Mouse (Mus musculus): ENCODE measurements at regions not wholly inside any gene's neighbourhood (a gene's known extent, or its start where the extent isn't known, plus 50 kb on each side); places are given as distances from the start of the nearest gene placed in this dataset.

DNA sequence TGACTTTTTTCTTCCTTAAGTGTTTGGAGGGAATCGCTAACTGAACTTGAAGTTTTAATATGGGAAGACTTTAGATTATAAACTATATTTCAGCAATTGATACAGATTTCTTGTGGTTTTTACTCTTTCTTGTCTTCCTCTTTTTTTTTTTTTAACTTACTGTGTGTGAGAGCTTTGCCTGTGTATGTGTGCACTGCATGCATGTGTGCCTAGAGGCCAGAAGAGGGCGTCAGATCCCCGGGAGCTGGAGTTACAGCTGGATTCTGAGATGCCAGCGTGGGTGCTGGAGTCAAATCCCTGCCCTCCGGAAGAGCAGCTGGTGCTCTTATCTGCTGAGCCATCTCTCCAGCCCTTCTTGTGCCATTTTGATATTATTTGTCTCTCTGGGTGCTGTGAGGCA is 129.6 kb downstream of the Trim33 start:
- ATAC-seq = no peak

- no peak for ATAC-seq
Observed at GRCm38 (mm10) chr3:103412247-103412646, 133.2 kb downstream of the Trim33 start.

- no peak for ATAC-seq
Observed at GRCm38 (mm10) chr3:103415051-103415695, 136.1 kb downstream of the Trim33 start.

DNA sequence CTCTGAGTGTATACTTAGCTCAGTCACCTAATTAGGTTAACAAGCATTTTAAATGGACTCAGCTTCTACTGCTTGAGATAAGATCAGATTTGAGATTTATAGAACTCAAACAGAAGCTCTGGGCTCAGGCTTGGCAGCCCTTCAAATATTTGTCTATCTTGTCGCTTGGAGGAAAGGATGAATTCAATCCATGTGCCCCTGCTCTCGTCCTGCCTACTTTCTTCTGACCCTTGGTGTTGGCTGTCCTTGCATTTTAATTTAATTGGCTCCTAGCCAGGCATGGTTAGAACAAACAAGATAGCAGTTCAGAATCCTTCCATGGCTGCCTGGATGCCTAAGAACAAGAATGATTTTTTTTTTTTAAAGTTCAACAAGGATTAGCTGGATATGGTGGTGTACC is 137.2 kb downstream of the Trim33 start:
- no peak for ATAC-seq

GRCm38 (mm10) chr3:103417781-103418180 is 138.7 kb downstream of the Trim33 start:
- ATAC-seq = no peak

DNA sequence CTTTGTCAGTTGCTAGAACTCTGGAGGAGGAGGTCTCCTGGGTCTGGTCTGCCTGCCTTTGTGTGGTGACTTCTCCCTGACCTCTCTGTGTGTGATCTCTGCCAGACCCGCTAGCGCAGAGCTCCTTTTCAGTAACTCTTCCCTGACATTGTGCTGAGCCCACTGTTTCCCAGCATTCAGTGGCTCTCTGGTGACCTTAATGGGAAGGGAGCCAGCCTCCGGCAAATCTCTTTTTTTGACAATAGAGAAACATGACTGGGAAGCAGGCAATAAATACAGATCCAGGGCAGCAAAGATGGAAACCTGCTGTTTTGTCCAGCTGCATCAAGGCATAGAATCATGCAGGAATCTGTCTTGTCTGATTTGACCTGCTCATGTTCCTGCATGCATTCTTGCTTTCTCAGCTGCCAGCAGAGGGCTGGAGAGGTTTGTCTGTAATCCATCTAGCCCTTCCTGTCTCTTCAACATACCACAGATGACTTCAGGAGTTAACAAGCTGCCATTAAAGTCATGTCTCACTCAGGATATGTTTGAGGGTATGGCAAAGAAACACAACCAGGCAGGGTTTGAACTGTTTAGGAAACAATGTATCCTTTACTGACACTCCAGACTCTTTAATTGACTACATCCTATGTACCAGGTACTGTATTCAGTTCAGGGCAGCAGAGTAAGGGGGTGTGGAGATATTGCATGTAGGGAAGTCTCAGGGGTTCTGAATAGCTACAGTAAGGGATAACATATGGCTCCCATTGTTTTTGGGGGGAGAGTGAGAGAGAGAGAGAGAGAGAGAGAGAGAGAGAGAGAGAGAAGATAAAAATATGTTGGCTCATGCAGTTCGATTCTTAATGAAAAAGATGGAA is 140.9 kb downstream of the Trim33 start:
- ATAC-seq = no peak

GRCm38 (mm10) chr3:103420621-103421274 is 141.7 kb downstream of the Trim33 start:
- no peak for ATAC-seq

DNA sequence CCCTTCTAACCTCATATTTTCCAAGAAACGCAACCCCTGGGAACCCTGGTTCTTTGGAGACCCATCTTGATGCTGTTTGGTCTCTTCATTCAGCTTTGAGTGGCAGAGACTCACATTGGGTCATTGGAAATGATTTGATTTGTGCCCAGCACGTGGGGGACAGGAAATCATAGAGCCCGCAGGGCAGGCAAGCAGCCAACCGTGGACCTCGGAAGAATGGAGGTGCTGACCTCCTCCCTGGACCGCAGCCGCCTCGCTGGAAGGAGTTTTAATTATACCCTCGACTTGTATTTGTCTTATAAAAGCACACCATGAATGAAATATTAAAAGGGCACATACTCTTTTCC is 142.2 kb downstream of the Trim33 start:
- ATAC-seq = no peak

DNA sequence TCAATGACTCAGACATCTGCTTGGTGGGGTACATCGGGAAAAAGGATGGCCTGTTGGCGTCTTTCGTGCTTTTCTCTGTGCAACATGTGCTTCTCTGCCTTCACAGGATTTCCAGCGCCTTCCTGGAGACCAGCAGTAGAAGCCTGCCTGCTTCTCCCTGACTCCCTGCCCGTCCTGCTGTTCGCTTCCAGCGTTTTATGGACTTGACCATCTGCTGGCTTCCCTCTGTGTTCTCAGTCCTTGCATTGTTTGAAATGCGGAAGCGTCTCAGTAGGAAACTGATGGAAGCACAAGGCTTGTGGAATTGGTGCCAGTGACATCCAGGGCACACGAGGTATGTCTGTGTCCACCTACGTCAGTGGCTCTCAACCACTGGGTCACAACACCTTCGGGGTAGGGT is 143.7 kb downstream of the Trim33 start:
- no peak for ATAC-seq

DNA sequence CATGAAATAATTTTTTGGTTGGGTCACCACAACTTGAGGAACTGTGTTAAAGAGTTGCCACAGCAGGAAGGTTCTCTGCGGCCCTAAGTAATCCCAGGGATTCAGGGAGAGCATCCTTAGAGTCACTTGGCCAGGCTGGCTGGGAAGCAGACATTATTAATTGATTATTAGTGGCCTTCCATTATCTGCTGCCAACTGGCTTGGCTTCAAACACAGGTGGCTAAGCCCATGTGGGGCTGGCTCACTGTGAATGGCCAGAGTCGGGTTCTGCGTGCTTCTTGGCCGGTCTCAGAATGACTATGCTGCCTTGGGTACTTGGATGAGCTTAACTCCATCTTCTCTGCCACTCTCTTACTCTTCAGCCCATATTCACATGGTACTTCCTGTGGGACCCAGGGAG is 144.2 kb downstream of the Trim33 start:
- ATAC-seq = no peak

DNA sequence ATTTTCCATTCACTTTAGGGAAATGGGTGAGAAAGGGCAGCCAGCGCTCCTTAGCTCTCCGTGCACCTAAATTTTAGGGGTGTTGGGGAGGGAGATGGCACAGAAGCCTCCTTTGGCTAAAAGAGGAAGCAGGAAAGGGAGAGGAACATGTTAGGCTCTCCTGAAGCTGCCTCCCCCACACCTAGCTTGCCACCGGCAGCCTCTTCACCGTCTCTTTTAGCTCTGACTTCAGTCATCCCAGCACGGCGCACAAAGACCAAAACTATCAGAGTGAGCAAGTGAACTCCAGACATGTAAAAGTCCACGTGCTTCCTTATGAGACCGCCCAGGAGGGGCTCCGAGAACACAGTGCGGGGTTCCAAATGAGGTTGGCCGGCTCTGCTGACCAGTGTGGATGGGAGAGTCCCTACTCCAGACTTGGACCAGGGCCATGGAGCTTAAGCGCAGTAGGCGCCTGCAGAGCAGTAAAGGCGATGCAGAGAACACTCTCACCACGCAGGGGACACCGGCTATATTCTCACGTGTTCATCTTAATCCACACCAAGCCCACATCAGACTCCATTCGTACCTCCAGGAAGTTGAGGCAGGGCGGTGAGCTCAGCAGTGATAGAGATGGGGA is 146.8 kb downstream of the Trim33 start:
- ATAC-seq = no peak

- ATAC-seq = no peak
Observed at GRCm38 (mm10) chr3:103429227-103429788, 145.7 kb upstream of the Syt6 start.

DNA sequence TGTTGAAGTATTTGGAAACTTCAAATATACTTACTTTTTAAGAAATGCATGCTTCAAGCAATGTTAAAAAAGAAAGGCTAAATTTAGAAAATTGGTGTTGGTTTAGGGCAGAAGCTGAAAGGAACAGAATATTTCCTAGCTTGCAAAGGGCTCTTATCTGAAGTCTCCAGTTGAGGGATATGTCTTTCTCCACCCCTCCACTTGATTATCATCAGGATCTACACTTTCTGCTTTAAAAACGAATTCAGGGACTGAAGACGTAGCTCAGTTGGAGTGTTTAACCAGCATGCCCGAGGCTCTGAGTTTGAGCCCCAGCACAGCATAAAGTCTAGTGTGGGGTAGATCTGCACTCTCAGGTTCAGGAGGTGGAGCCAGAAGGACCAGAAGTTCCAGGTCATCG is 144.9 kb upstream of the Syt6 start:
- ATAC-seq = no peak

DNA sequence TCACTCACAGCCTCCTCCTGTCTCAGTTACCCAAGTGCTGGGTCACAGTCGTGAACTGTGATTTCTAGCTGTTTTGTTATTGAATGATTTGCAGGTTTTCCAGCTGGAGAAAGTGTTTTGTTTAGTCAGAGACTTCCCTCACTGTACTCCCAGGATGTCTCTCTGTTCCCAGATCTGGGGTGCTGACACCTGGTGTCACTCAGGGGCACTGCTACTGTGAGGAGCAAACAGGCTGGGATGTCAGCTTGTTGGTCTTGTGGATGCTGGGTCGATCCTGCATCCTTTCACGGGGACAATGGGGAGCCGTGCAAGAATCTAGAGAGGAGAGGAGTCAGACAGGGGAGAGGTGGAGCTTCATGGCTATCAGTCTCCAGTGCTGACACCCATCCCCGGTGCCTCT is 142.8 kb upstream of the Syt6 start:
- ATAC-seq = no peak

- ATAC-seq = no peak
Observed at GRCm38 (mm10) chr3:103436902-103437603, 138.0 kb upstream of the Syt6 start.

- ATAC-seq = no peak
Observed at GRCm38 (mm10) chr3:103438791-103439354, 136.2 kb upstream of the Syt6 start.

- ATAC-seq = no peak
Observed at GRCm38 (mm10) chr3:103443247-103443646, 131.8 kb upstream of the Syt6 start.

DNA sequence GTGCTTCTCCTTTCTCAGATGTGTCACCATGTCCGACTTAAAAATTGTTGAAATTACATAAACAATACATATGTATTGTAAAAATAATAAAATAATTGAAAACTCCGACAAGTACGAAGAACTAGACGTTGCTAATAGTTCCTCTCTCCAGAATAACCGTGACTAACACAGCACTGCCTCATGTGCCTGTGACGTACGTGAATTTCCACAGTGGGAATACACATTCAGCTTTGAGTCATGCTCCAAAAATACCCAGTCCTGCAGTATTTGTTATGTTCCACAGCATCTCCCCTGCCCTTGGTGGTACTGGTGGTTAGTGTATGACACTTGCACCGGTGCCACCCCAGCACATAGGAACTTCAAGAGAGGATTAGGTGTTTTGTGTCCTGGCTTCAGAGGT is 129.2 kb upstream of the Syt6 start:
- no peak for ATAC-seq

DNA sequence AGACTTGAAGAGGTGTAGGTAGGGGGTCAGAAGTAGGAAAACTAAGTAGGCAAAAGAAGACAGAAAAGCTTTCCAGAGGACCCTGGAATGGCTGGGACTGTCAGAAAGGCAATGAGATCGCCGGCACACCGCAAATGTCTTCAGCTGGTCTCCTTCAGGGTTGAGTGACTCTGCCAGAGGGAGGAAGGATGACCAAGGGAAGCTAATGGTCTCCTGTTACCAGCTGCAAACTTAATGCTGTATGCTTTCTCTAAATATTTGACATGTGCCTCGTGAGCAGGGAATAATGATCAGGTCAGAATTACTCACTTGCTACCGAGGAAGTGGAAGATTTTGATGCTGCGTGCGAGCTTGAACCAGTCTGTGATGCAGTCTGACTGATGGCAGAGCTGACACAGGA is 125.2 kb upstream of the Syt6 start:
- no peak for ATAC-seq

DNA sequence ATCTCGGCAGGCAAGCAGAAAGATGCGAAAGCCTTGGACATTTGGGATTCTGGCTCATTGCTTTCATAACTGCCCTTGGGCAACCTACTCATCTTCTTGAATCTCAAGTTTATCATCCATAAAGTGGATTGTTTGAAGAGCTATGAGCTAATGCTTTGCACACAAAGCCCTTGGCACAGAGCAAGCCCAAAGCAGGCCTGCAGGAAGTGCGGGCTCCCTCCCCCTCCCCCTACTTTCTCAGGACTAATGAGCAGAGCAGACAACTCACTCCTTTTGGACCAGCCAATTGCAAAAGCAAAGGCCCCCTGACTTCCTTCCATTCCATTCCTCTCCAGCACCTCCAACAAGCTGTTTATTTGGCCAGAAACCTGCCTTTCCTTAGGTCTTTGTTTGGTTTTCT is 123.1 kb upstream of the Syt6 start:
- ATAC-seq = no peak

DNA sequence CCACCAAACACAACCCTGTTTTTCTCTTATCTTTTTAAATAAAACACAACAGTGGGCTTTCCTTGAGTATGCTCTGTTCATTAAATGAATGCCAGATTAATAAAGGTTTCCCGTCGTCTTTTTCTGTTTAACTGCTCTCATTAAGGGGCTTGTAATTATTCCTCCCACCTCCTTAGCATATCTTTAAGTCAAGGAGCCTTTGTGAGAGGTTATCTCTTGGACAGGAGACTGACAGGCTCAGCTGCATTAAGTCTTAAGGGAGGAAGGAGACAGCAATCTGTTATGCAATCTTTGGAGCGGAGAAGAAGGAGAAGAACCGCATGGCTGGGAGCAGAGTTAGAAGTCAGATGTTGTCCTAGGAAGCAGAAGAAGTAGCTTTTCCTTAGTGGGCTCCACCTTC is 111.3 kb upstream of the Syt6 start:
- ATAC-seq = no peak

DNA sequence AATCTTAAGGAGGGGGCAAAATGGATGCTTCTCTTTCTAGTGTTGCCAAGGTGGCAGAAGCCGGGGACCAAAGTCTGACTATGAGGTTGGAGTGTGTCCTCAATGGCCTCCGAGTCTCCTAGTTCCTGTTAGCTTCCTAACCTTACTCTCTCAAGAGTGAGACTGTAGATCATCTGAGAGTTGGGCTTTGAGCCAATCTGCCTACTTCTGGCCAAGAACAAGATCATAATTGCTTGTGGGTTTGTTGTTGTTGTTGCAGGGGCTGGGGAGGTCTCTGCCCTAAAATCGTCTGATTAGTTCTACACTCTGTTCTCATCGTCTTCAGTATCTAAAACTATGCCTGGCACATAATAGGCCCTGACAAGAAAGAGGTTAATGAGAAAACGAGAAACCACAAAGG is 110.8 kb upstream of the Syt6 start:
- no peak for ATAC-seq
